In genomic region chr6:59426534-59426885, GRCm38 (mm10) we compare ENCODE assay signal across 9 mouse cellular contexts. TPM values are rescaled to one million over a fixed set of nuclear protein-coding genes. Genes with fewer than 3 reads are reported as not detected.
A peak's percentile ranks its signal among the peaks of the same experiment; 100 is the strongest.
DNase-seq lines count a peak whose midpoint lies in the region; ATAC-seq and TF ChIP-seq lines count a peak whose summit lies in the region.
"Had no signal": no experiment of that assay in that cellular context is flagged by ENCODE, and none has a peak within 500 bp of the region (broad histone marks: within the 10 kb centered on the region; RNA-seq: fewer than 3 reads in every experiment).

No protein-coding gene starts in this region.

- no peaks in the 10 kb centered on the region for H3K27me3 ChIP-seq in heart, postnatal 0 days (ENCODE audit: control insufficient read depth, insufficient read depth, low read length)
- no peaks in the 10 kb centered on the region for H3K27me3 ChIP-seq in hindbrain, embryonic 14.5 days (ENCODE audit: control insufficient read depth, insufficient read depth, low read length)
- H3K27me3 ChIP-seq in midbrain, embryonic 11.5 days (ENCODE audit: control insufficient read depth, insufficient read depth, low read length) = no peaks in the 10 kb centered on the region

- H3K4me3 ChIP-seq in heart, postnatal 0 days (ENCODE audit: low read depth, low read length) = peak overlapping the region; percentile 44
- H3K4me3 ChIP-seq in cortical plate, adult 2 months (ENCODE audit: insufficient read depth, low read length) = peak overlapping the region; percentile 63
- H3K4me3 ChIP-seq in hindbrain, embryonic 14.5 days (replicated peaks; ENCODE audit: low read length) = peak overlapping the region; percentile 42
- peak overlapping the region; percentile 36 for H3K4me3 ChIP-seq in midbrain, embryonic 11.5 days (ENCODE audit: low read depth, low read length)

- H3K9ac ChIP-seq in heart, postnatal 0 days (replicated peaks; ENCODE audit: low read depth, low read length) = peak overlapping the region; percentile 47
- peak overlapping the region; percentile 66 for H3K9ac ChIP-seq in hindbrain, embryonic 14.5 days
- H3K9ac ChIP-seq in midbrain, embryonic 11.5 days (ENCODE audit: low read length) = peak overlapping the region; percentile 71

- 35% methylated on average over 3 of the region's 3 CpGs for WGBS in heart, postnatal 0 days
- WGBS in hindbrain, embryonic 14.5 days = 44% methylated on average over 3 of the region's 3 CpGs
- 42% methylated on average over 3 of the region's 3 CpGs for WGBS in midbrain, embryonic 11.5 days

- no peak for TF ChIP-seq POLR2A in cortical plate, adult 2 months (IDR thresholded peaks at IDR 0.05; ENCODE audit: extremely low read depth, insufficient read depth, low read length)

- DNase-seq in heart, postnatal 0 days (ENCODE audit: low spot score) = no peak
- DNase-seq in heart, postnatal 14 days = no peak
- no peak for DNase-seq in hindbrain, embryonic 14.5 days (ENCODE audit: low spot score)
- DNase-seq in midbrain, embryonic 11.5 days (ENCODE audit: low spot score, missing footprints) = no peak
- DNase-seq in left cerebral cortex, adult 9 months (ENCODE audit: low spot score in 2 of 2) = no peak
- DNase-seq in thymus, postnatal 25 days = no peak
- no peak for DNase-seq in retina, embryonic 14.5 days (ENCODE audit: low spot score)

- intact Hi-C loops in heart, postnatal 14 days (cut with DNase I) = no loop called here

- no peaks in the 10 kb centered on the region for H3K9me3 ChIP-seq in heart, postnatal 0 days (replicated peaks; ENCODE audit: control insufficient read depth, low read length)
- no peaks in the 10 kb centered on the region for H3K9me3 ChIP-seq in hindbrain, embryonic 14.5 days (ENCODE audit: control insufficient read depth, low read length)
- H3K9me3 ChIP-seq in midbrain, embryonic 11.5 days (ENCODE audit: control insufficient read depth, low read length) = no peaks in the 10 kb centered on the region
- H3K9me3 ChIP-seq: G1E had no signal

- TF ChIP-seq EP300 in heart, postnatal 0 days (IDR thresholded peaks at IDR 0.05; ENCODE audit: low read depth) = no peak

- peak overlapping the region; percentile 11; the same call in 1 of the 2 replicates for H3K27ac ChIP-seq in heart, postnatal 0 days (ENCODE audit: low read depth)
- peak overlapping the region; percentile 14 for H3K27ac ChIP-seq in cortical plate, adult 2 months (ENCODE audit: insufficient read depth, low read length)
- H3K27ac ChIP-seq in hindbrain, embryonic 14.5 days = peak overlapping the region; percentile 66
- no peak overlapping the region for H3K27ac ChIP-seq in midbrain, embryonic 11.5 days (ENCODE audit: low read depth, low read length)

- peak overlapping the region; percentile 66 for H3K4me2 ChIP-seq in heart, postnatal 0 days (ENCODE audit: low read depth, low read length)
- peak overlapping the region; percentile 70 for H3K4me2 ChIP-seq in hindbrain, embryonic 14.5 days (replicated peaks)
- H3K4me2 ChIP-seq in midbrain, embryonic 11.5 days = peak overlapping the region; percentile 83

- no peak for TF ChIP-seq CTCF in heart, postnatal 0 days (IDR thresholded peaks at IDR 0.05; ENCODE audit: low read depth)
- no peak for TF ChIP-seq CTCF in cortical plate, adult 2 months (IDR thresholded peaks at IDR 0.05; ENCODE audit: extremely low read depth, insufficient read depth, low read length)

- H3K36me3 ChIP-seq in heart, postnatal 0 days (replicated peaks; ENCODE audit: control insufficient read depth, insufficient read depth, low read length) = no peaks in the 10 kb centered on the region
- no peaks in the 10 kb centered on the region for H3K36me3 ChIP-seq in hindbrain, embryonic 14.5 days (replicated peaks; ENCODE audit: control insufficient read depth, insufficient read depth)
- no peaks in the 10 kb centered on the region for H3K36me3 ChIP-seq in midbrain, embryonic 11.5 days (ENCODE audit: control insufficient read depth, insufficient read depth, low read length)
- H3K36me3 ChIP-seq: G1E had no signal

- H3K4me1 ChIP-seq in heart, postnatal 0 days (ENCODE audit: control insufficient read depth, insufficient read depth) = no peaks in the 10 kb centered on the region; the same call in 1 of the 2 replicates
- no peaks in the 10 kb centered on the region for H3K4me1 ChIP-seq in cortical plate, adult 2 months (ENCODE audit: control insufficient read depth, insufficient read depth, low read length)
- no peaks in the 10 kb centered on the region; the same call in 1 of the 2 replicates for H3K4me1 ChIP-seq in hindbrain, embryonic 14.5 days (replicated peaks; ENCODE audit: control insufficient read depth, insufficient read depth, low read length)
- no peaks in the 10 kb centered on the region for H3K4me1 ChIP-seq in midbrain, embryonic 11.5 days (ENCODE audit: control insufficient read depth, insufficient read depth, low read length)

- peak; percentile 13; the same call in 1 of the 2 replicates for ATAC-seq in heart, postnatal 0 days (ENCODE audit: insufficient read depth, low read depth)
- no peak; the same call in 1 of the 2 replicates for ATAC-seq in hindbrain, embryonic 14.5 days (ENCODE audit: low FRiP score)
- ATAC-seq in midbrain, embryonic 11.5 days (ENCODE audit: low FRiP score) = no peak

RNA-seq across cellular contexts. Expression of gene Gprin3, which starts 0.4 kb away (rescaled TPM):
- 2.0 and 2.9 TPM in 2 replicates for total RNA-seq in heart, postnatal 0 days (2014; rRNA removed; ENCODE audit: low replicate concordance)
- 1.9 and 2.0 TPM in 2 replicates for polyA plus RNA-seq in heart, postnatal 0 days (2015; fragmentation: Nextera tagmentation; extraction: Ambion mirVana)
- total RNA-seq in heart, postnatal 14 days (2021) = under 1 TPM; 0.46 to 0.57 TPM
- 1.5 and 2.7 TPM in 2 replicates for polyA plus RNA-seq in cortical plate, adult 2 months (2012; rRNA removed)
- 7.6 and 11.9 TPM in 2 replicates for polyA plus RNA-seq in hindbrain, embryonic 14.5 days (2014; fragmentation: Nextera tagmentation; extraction: Ambion mirVana)
- polyA plus RNA-seq in midbrain, embryonic 11.5 days (2014; fragmentation: Nextera tagmentation; extraction: Ambion mirVana) = 0.18 and 0.26 TPM in 2 replicates
- polyA plus RNA-seq: G1E had no signal
